Mouse (Mus musculus): ENCODE measurements around the gene Prrxl1.

Prrxl1 gene

GRCm38 (mm10) chr14:32628584-32628983, 29.4 kb downstream of the Prrxl1 start:
- no peak for DNase-seq

- DNase-seq = no peak
These were observed 33.8 kb downstream of the Prrxl1 start for GRCm38 (mm10) chr14:32632908-32633600.

GRCm38 (mm10) chr14:32634015-32634682, 34.9 kb downstream of the Prrxl1 start:
- DNase-seq = no peak

- DNase-seq = no peak
These were observed 39.3 kb downstream of the Prrxl1 start for GRCm38 (mm10) chr14:32638485-32638884.

GRCm38 (mm10) chr14:32659781-32660180, 60.6 kb downstream of the Prrxl1 start:
- no peak for DNase-seq

DNA sequence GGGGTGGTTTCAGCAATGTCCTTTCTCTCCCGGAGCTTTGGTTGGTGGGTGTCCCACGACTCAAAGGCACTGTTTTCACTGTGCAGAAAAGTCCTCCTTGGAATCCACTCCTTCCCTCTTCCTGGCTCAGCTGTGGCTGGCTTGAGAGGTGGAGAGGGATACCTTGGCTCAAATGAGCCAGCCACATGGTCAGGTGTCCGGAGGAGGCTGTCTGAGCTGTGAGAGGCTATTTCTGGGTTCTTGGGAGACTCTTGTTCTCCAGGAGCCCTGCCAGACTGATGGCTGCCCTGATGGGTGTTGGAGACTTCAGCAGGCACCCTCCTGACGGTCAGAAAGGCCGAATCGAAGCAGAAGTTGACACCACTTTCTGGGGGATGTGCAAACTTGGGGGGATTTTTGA, 63.9 kb downstream of the Prrxl1 start:
- no peak for DNase-seq

DNA sequence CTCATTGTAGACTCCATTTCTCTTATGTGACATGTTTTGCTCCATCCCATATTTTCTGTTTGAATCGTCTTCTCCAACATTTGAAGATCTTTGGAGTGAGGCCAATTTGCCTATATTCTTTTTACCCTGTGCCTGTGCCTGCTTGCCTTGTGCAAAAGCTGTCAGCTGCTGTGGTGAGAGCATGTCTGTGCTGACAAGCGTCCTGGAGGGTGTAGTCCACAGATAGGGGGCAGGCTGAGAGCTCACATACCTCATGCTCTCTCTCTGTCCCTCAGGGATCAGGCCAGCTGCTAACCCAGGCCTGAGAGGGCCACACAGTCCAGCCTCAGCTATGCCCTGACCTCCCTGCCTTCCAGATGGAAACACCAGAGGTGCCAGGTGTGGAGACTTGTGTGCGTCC, 74.0 kb downstream of the Prrxl1 start:
- no peak for DNase-seq

GRCm38 (mm10) chr14:32678565-32678964, 79.4 kb downstream of the Prrxl1 start:
- no peak for DNase-seq

DNA sequence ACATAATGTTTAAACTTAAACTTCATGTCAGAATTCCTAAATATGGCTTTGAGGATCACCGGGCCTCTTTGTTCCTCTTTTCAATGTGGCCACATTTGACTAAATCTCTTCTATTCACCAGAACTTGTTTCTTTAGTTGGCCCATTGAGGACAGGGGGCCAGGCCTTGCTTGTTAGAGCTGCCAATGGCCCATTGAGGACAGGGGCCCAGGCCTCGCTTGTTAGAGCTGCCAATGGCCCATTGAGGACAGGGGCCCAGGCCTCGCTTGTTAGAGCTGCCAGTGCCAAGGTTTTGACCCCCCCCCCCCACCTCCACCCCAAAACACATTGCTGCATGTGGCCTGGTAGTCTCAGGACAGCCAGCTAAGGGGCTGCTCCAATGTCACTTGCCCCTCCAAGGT, 82.4 kb downstream of the Prrxl1 start:
- DNase-seq = no peak

GRCm38 (mm10) chr14:32682536-32682935, 83.3 kb downstream of the Prrxl1 start:
- no peak for DNase-seq

DNA sequence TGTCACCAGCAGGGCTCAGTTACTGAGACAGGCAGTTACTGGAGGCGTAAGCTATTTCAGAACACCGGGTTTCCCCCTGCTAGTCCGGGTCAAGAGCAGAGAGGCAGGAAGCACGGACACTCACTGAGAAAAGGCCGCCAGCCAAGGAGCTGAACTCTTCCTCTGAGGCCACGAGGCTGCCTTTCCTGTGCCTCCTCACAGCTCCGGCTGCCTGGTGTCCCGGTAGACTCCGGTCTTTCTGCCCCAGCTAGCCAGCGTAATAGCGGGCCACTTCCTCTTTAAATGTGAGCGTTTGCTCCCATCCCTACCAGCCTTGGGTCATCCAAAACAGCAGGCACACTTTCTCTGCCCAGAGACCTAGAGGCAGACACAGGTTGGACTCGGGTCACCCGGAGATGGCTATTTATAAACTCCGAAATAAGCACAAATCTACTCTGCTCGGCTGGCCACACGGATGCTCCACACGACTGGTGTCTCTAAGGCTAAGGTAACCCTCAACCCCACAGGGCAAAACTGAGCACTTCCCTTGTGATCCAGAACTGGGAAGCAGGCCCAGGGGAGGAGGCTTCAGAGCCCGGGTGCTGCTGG, 84.1 kb downstream of the Prrxl1 start:
- DNase-seq = peak; percentile 27 to 46

GRCm38 (mm10) chr14:32683982-32684734, 85.0 kb downstream of the Prrxl1 start:
- DNase-seq = peak in 1 of 2 experiments; percentile 18

DNA sequence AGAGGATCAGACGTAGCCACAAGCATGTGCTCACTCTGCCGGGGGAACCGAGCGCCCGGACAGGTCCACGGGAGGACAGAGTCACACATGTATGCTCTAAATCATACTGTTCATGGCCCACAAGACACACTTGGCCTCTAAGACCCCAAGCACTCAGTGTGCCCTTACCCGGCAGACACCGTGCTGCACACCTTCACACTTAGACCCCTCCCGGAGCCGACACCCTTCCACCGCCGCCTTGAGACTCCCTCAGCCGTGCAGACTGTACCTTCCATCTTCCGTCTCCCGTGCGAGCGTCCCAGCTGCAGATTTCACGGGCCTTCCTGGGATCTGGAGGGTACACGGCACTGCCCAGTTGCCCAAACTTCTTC, 85.5 kb downstream of the Prrxl1 start:
- no peak for DNase-seq

- DNase-seq = no peak
These were observed 86.1 kb downstream of the Prrxl1 start, which contains the start of gene 3425401B19Rik for GRCm38 (mm10) chr14:32685124-32685826. 3425401B19Rik (minus strand) TSS chr14:32685293.

DNA sequence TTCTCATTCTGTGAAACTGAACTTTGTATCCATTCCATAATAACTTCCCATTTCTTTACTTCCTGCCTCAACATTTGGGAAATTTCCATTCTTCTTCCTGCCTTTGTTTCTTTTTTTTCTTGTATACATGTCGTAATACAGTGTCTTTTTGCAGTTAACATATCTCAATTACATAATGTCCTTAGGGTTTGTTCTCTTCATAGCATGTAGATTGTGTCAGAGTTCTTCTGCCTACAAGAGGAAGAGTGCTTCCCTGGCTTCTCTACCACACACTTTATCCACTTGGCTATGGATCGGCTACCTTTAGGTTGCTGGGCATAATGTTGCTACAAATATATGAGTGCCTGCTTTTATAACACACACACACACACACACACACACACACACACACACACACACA, 96.7 kb downstream of the Prrxl1 start:
- no peak for DNase-seq

GRCm38 (mm10) chr14:32696344-32696743, 97.1 kb downstream of the Prrxl1 start:
- no peak for DNase-seq

DNA sequence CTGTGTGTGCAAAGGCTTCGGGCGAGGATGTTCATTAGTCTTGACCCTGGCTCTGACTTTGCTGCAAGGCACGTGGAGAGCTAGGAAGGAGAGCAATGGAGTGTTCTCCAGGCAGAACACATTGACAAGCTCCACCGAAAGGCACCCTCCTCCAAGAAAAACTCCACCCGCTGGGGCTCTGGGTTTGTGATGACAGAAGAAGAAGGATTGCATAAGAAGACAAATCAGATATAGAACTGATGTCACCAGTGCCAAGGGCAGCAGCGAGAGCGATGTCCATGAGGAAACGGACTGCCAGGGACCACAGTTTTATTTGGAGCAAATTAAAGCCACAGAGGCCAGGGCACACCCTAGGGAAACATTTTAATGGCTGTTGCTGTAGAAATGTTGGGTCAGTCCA, 98.6 kb downstream of the Prrxl1 start:
- no peak for DNase-seq

GRCm38 (mm10) chr14:32698556-32698955, 99.3 kb downstream of the Prrxl1 start:
- no peak for DNase-seq

All from cerebellum, adult 18-20 months (tissue).